Mouse (Mus musculus) urinary bladder, postnatal 14 days (tissue): ENCODE measurements around the gene Snx33.

Source experiments
- DNase-seq: peaks from one replicate; pipeline ENCODE4 v3.0.0; 2021; ENCODE audit warnings: low spot score

Snx33 gene

GRCm38 (mm10) chr9:56890522-56891250, 37.5 kb downstream of the Snx33 start:
- DNase-seq, result no peak

- DNase-seq, result peak; percentile 83
Observed at GRCm38 (mm10) chr9:56889817-56890216, 38.4 kb downstream of the Snx33 start.

GRCm38 (mm10) chr9:56887581-56887980, 40.6 kb downstream of the Snx33 start:
- no peak for DNase-seq

- no peak for DNase-seq
Observed at GRCm38 (mm10) chr9:56886601-56887000, 41.6 kb downstream of the Snx33 start.

DNA sequence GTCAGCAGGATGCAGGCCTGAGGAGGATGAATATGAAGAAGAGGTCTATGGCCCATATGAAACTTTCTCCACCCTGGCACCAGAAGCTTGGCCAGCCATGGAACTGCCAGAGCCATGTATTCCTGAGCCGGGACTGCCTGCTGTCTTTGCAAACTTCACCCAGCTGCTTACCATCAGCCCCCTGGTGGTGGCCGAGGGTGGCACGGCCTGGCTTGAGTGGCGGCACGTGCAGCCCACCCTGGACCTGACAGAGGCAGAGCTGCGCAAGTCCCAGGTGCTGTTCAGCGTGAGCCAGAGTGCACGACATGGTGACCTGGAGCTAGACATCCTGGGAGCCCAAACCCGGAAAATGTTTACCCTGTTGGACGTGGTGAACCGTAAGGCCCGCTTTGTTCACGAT, 42.1 kb downstream of the Snx33 start:
- DNase-seq, result no peak

GRCm38 (mm10) chr9:56884328-56884727, 43.8 kb downstream of the Snx33 start:
- DNase-seq, result no peak

- DNase-seq, result no peak
Observed at GRCm38 (mm10) chr9:56883470-56883869, 44.7 kb downstream of the Snx33 start.

- peak; percentile 38 for DNase-seq
Observed at GRCm38 (mm10) chr9:56882818-56883217, 45.4 kb downstream of the Snx33 start.

- DNase-seq, result no peak
Observed at GRCm38 (mm10) chr9:56882283-56882682, 45.9 kb downstream of the Snx33 start.

GRCm38 (mm10) chr9:56881539-56882082, 46.6 kb downstream of the Snx33 start:
- no peak for DNase-seq

GRCm38 (mm10) chr9:56880790-56881189, 47.4 kb downstream of the Snx33 start:
- no peak for DNase-seq

DNA sequence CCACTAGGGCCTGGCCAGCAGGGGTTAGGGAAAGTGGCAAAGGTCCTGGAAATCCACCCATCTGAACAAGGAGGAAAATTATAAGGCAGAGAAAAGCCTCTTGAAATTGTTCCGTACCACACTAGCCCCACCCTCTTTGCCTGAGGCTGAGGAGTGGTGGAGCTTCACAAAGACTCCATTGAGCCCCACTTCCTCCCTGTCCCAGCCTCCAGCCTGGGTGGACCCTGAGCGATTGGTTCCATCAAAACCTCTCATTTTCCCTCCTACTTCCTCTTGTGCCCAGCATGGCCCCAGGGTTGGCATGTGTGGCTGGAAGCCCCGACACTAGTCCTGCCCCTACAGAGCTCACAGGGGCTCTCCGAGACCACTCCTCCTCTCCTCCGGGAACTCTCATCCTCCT, 50.9 kb downstream of the Snx33 start:
- DNase-seq, result no peak

GRCm38 (mm10) chr9:56876784-56877183, 51.4 kb downstream of the Snx33 start:
- peak; percentile 62 for DNase-seq

DNA sequence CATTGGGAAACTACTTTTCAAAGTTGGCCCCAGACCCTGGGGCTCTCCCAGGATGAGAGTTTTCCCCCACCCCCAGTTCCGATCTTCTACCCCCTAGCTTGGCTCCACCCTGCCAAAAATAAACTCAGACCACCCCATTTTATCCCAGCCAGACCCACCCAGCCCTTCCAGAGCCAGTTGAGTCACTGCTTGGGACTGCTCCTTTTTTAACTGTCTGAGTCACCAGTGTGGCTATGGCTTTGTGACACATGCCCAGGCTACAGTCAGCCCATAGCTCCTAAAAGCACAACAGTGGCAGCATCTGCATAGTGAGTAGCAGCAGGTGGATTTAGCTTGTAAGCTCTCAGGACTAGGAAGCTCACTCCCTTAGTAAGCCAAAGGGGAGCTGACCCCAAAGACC, 55.1 kb downstream of the Snx33 start:
- no peak for DNase-seq

DNA sequence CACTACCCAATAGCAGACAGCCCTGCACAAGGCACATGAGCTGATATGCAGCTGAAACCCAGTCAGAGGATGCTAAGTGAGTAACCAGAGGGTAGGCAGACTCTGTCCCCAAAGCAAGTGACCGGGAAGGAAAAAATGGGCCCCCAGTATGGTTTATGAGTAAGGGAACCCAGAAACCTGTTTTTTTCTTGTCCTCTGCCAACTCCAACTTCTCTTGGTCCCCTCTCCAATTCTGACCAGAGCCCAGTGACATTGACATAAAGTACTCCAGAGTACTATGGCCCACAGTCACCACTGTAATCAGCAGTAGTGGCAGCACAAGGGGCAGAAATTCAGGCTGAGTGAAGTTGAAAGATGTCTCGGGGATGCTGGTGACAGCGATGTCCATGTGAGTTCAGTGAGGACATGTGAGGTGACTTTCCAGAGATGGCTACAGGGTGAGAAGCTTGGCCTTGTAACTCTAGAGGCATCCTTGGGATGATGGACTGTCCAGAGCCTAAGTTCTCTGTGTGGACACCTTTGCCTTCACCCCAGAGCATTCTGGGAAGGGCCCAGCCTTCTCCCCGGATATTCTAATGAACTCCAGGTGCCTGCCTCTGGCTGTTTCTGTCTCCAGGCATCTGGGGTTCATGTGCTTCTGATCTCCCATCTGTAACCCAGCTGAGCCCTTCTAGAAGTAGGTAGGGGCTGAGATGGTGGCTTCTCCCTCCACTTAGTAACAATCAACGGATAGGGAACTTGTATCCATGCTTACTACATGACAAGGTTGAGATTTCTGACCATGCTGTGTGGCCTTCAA, 55.9 kb downstream of the Snx33 start:
- DNase-seq, result no peak

DNA sequence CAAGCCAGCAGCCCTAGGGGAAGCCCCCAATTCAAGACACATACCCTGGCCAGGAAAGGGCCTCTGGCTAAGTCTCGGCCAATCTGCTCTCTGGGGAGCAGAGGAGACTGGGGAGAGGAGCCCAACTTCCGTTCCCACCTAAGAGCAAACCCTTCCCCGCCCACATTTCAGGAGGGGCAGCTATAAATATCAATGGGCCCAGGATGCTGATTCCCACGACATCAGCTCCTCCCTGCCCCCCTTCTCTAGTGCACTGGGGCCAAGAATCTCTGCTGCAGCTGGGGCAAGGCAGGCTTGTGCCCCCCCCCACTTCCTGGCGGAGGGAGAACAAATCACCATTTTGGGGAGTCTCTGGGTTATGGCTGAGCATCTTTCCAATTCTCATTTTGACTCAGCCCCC, 57.0 kb downstream of the Snx33 start:
- no peak for DNase-seq

- no peak for DNase-seq
Observed at GRCm38 (mm10) chr9:56870778-56871177, 57.4 kb downstream of the Snx33 start.

DNA sequence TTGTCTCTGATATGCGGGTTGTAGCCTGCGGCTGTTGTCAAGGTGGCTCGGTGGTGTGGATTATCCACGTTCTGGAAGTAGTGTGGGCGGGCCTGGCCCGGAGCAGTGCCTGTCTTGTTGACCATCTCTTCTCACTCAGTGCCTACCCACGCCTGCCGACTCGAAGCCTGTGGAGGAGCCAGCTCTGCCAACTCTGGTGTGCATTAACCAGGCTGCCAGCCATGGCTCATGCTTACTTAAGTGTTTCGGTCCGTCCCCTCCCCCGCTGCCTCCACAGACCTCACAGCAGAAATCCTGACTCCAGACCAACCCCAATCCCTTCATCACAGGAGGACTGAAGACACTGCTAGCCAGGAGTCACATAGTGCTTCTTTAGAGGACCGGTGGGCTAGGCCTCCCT, 58.6 kb downstream of the Snx33 start:
- no peak for DNase-seq

DNA sequence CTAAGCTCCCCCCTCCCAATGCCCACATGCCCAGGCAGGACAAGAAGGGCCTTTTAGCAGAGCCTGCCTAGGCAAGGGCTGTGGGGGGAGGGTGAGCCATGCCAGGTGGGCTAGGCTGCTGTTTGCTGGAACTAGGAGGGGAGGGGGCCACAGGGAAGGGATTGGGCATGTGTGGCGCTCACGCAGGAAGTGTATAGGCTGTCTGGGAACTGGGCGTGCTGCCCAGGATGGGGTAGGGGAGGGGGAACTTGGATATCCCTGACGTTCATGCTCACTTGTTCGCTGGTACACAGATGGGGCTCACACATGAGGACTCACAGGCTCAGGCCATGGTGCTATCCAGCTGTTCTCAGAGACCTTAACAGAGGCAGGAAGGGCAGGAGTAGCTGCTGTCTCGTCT, 59.9 kb downstream of the Snx33 start:
- DNase-seq, result peak; percentile 51
